Mouse (Mus musculus) limb, embryonic 10.5 days (tissue): Measurements from ENCODE around the gene Fam117b. TPM values are rescaled to one million over a fixed set of nuclear protein-coding genes. Genes with fewer than 3 reads are reported as not detected.

ENCODE experiments used
- DNase-seq: peaks from one replicate; pipeline ENCODE4 v3.0.0-alpha.2; 2017; ENCODE audit warnings: low spot score
- H3K27ac ChIP-seq: fragments of 300-500 bp; sonication (generic); 2 replicates; pipeline ENCODE4 v1.5.1; 2016; ENCODE audit warnings: mild to moderate bottlenecking
- H3K27me3 ChIP-seq: fragments of 300-500 bp; sonication (generic); 2 replicates; pipeline ENCODE4 v1.6.1; 2016; ENCODE audit warnings: low read depth, mild to moderate bottlenecking; ENCODE audit not compliant: poor library complexity, severe bottlenecking
- H3K36me3 ChIP-seq: fragments of 300-500 bp; sonication (generic); 2 replicates; pipeline ENCODE4 v1.6.1; 2016; ENCODE audit warnings: mild to moderate bottlenecking, moderate library complexity
- H3K4me1 ChIP-seq: fragments of 300-500 bp; sonication (generic); 2 replicates; pipeline ENCODE4 v1.6.1; 2016
- H3K4me3 ChIP-seq: fragments of 300-500 bp; sonication (generic); 2 replicates; pipeline ENCODE4 v1.5.1; 2016; ENCODE audit warnings: mild to moderate bottlenecking, moderate library complexity
- H3K9me3 ChIP-seq: fragments of 300-500 bp; sonication (generic); replicated peaks from 2 replicates; pipeline ENCODE4 v1.6.1; 2016; ENCODE audit warnings: mild to moderate bottlenecking
- WGBS: fragments of 180-500 bp; shearing (Covaris S2); methylation state at CpG from one replicate; pipeline ENCODE4 v1.1.7; 2016; 5-methylcytosine and 5-hydroxymethylcytosine counted together
- polyA plus RNA-seq: library from polyadenylated mRNA; unstranded; fragments of >200 nt; fragmentation: Nextera tagmentation; extraction: Ambion mirVana; gene quantifications from 2 replicates; pipeline ENCODE4 v1.2.1, GENCODE M21; 2016

Fam117b gene
- polyA plus RNA-seq, 1 experiment from 2014 or later: 12.3 TPM

GRCm38 (mm10) chr1:59918075-59918474, 5.3 kb downstream of the Fam117b start:
- peaks cover 17% of the 10 kb centered on the region for H3K4me1 ChIP-seq
- no peaks in the 10 kb centered on the region for H3K27me3 ChIP-seq
- no peaks in the 10 kb centered on the region; the same call in 1 of the 2 replicates for H3K36me3 ChIP-seq
- no peaks in the 10 kb centered on the region for H3K9me3 ChIP-seq
- no peak overlapping the region for H3K27ac ChIP-seq
- DNase-seq: no peak
- no peak overlapping the region for H3K4me3 ChIP-seq

GRCm38 (mm10) chr1:59923201-59923600, 10.4 kb downstream of the Fam117b start:
- peaks cover 6% of the 10 kb centered on the region; the same call in 1 of the 2 replicates for H3K4me1 ChIP-seq
- DNase-seq: no peak
- H3K27ac ChIP-seq: no peak overlapping the region
- H3K9me3 ChIP-seq: no peaks in the 10 kb centered on the region
- no peaks in the 10 kb centered on the region for H3K27me3 ChIP-seq
- H3K4me3 ChIP-seq: no peak overlapping the region
- 85% methylated on average over 1 of the region's 1 CpGs for WGBS
- H3K36me3 ChIP-seq: peaks cover 2% of the 10 kb centered on the region; the same call in 1 of the 2 replicates

- Histone ChIP-seq H3K9me3 (no peaks in the 10 kb centered on the region), H3K36me3 (peaks cover 5% of the 10 kb centered on the region; the same call in 1 of the 2 replicates), H3K4me1 (peaks cover 6% of the 10 kb centered on the region; the same call in 1 of the 2 replicates), H3K4me3 (no peak overlapping the region), H3K27ac (no peak overlapping the region), H3K27me3 (no peaks in the 10 kb centered on the region)
- no peak for DNase-seq
- WGBS: 92% methylated on average over 1 of the region's 1 CpGs
These were observed 10.9 kb downstream of the Fam117b start for GRCm38 (mm10) chr1:59923673-59924072.

GRCm38 (mm10) chr1:59924411-59924810, 11.6 kb downstream of the Fam117b start:
- WGBS: 84% methylated on average over 2 of the region's 2 CpGs
- no peaks in the 10 kb centered on the region for H3K9me3 ChIP-seq
- no peak overlapping the region for H3K27ac ChIP-seq
- no peak for DNase-seq
- peaks cover 6% of the 10 kb centered on the region; the same call in 1 of the 2 replicates for H3K4me1 ChIP-seq
- no peak overlapping the region for H3K4me3 ChIP-seq
- H3K36me3 ChIP-seq: peaks cover 5% of the 10 kb centered on the region; the same call in 1 of the 2 replicates
- no peaks in the 10 kb centered on the region for H3K27me3 ChIP-seq

- H3K9me3 ChIP-seq: no peaks in the 10 kb centered on the region
- H3K27me3 ChIP-seq: no peaks in the 10 kb centered on the region
- H3K36me3 ChIP-seq: peaks cover 5% of the 10 kb centered on the region; the same call in 1 of the 2 replicates
- H3K4me3 ChIP-seq: no peak overlapping the region
- 92% methylated on average over 3 of the region's 3 CpGs for WGBS
- DNase-seq: no peak
- H3K27ac ChIP-seq: no peak overlapping the region
- H3K4me1 ChIP-seq: peaks cover 6% of the 10 kb centered on the region; the same call in 1 of the 2 replicates
These were observed 13.3 kb downstream of the Fam117b start for GRCm38 (mm10) chr1:59926021-59926672.

- WGBS: 79% methylated on average over 2 of the region's 2 CpGs
- H3K9me3 ChIP-seq: no peaks in the 10 kb centered on the region
- peaks cover 5% of the 10 kb centered on the region; the same call in 1 of the 2 replicates for H3K36me3 ChIP-seq
- peaks cover 6% of the 10 kb centered on the region; the same call in 1 of the 2 replicates for H3K4me1 ChIP-seq
- DNase-seq: no peak
- H3K27ac ChIP-seq: no peak overlapping the region
- no peaks in the 10 kb centered on the region for H3K27me3 ChIP-seq
- no peak overlapping the region for H3K4me3 ChIP-seq
These were observed 14.4 kb downstream of the Fam117b start for GRCm38 (mm10) chr1:59927131-59927680.

- no peak overlapping the region for H3K27ac ChIP-seq
- H3K4me3 ChIP-seq: no peak overlapping the region
- no peak for DNase-seq
- H3K36me3 ChIP-seq: peaks cover 5% of the 10 kb centered on the region; the same call in 1 of the 2 replicates
- no peaks in the 10 kb centered on the region for H3K27me3 ChIP-seq
- H3K4me1 ChIP-seq: peaks cover 6% of the 10 kb centered on the region; the same call in 1 of the 2 replicates
- H3K9me3 ChIP-seq: no peaks in the 10 kb centered on the region
These were observed 18.1 kb downstream of the Fam117b start for GRCm38 (mm10) chr1:59930926-59931325.

- H3K4me3 ChIP-seq: no peak overlapping the region
- no peaks in the 10 kb centered on the region for H3K9me3 ChIP-seq
- H3K4me1 ChIP-seq: no peaks in the 10 kb centered on the region
- no peak for DNase-seq
- WGBS: 92% methylated on average over 2 of the region's 2 CpGs
- peaks cover 5% of the 10 kb centered on the region; the same call in 1 of the 2 replicates for H3K36me3 ChIP-seq
- H3K27me3 ChIP-seq: no peaks in the 10 kb centered on the region
- no peak overlapping the region for H3K27ac ChIP-seq
These were observed 20.2 kb downstream of the Fam117b start for GRCm38 (mm10) chr1:59932991-59933390.

GRCm38 (mm10) chr1:59941063-59941462, 28.3 kb downstream of the Fam117b start:
- no peaks in the 10 kb centered on the region for H3K36me3 ChIP-seq
- H3K27ac ChIP-seq: no peak overlapping the region
- H3K4me3 ChIP-seq: no peak overlapping the region
- H3K4me1 ChIP-seq: peaks cover 6% of the 10 kb centered on the region; the same call in 1 of the 2 replicates
- H3K9me3 ChIP-seq: no peaks in the 10 kb centered on the region
- 88% methylated on average over 1 of the region's 1 CpGs for WGBS
- H3K27me3 ChIP-seq: no peaks in the 10 kb centered on the region
- DNase-seq: no peak

- no peak overlapping the region for H3K27ac ChIP-seq
- no peak for DNase-seq
- 82% methylated on average over 6 of the region's 6 CpGs for WGBS
- H3K4me3 ChIP-seq: no peak overlapping the region
- H3K4me1 ChIP-seq: peaks cover 6% of the 10 kb centered on the region; the same call in 1 of the 2 replicates
- H3K9me3 ChIP-seq: no peaks in the 10 kb centered on the region
- no peaks in the 10 kb centered on the region for H3K27me3 ChIP-seq
- H3K36me3 ChIP-seq: no peaks in the 10 kb centered on the region
These were observed 29.4 kb downstream of the Fam117b start for GRCm38 (mm10) chr1:59942057-59942790.

GRCm38 (mm10) chr1:59943825-59944224, 31.0 kb downstream of the Fam117b start:
- Histone ChIP-seq H3K27ac (no peak overlapping the region), H3K4me1 (peaks cover 6% of the 10 kb centered on the region; the same call in 1 of the 2 replicates), H3K36me3 (0 out of 2 replicates have a peak, but pooled peaks cover under 1% of the 10 kb centered on the region), H3K27me3 (no peaks in the 10 kb centered on the region), H3K9me3 (no peaks in the 10 kb centered on the region), H3K4me3 (no peak overlapping the region)
- WGBS: 61% methylated on average over 5 of the region's 5 CpGs
- DNase-seq: no peak

- 87% methylated on average over 1 of the region's 1 CpGs for WGBS
- H3K9me3 ChIP-seq: no peaks in the 10 kb centered on the region
These were observed 33.2 kb downstream of the Fam117b start for GRCm38 (mm10) chr1:59945969-59946368.

GRCm38 (mm10) chr1:59947509-59947908, 34.7 kb downstream of the Fam117b start:
- Histone ChIP-seq H3K9me3 (no peaks in the 10 kb centered on the region), H3K4me3 (no peak overlapping the region), H3K27me3 (no peaks in the 10 kb centered on the region), H3K27ac (no peak overlapping the region), H3K36me3 (peaks cover 22% of the 10 kb centered on the region), H3K4me1 (peaks cover 6% of the 10 kb centered on the region; the same call in 1 of the 2 replicates)
- 97% methylated on average over 4 of the region's 4 CpGs for WGBS
- no peak for DNase-seq

More at GRCm38 (mm10) chr1:59945969-59946368, 33.2 kb downstream of the Fam117b start:
- Histone ChIP-seq H3K27me3 (no peaks in the 10 kb centered on the region), H3K36me3 (peaks cover 21% of the 10 kb centered on the region), H3K4me1 (peaks cover 6% of the 10 kb centered on the region; the same call in 1 of the 2 replicates), H3K27ac (no peak overlapping the region), H3K4me3 (no peak overlapping the region)
- no peak for DNase-seq
